Mouse (Mus musculus): ENCODE data around the gene Ndufa8. TPM values are rescaled to one million over a fixed set of nuclear protein-coding genes. Genes with fewer than 3 reads are reported as not detected.

The Ndufa8 gene
- polyA plus RNA-seq, 1 experiment from 2014 or later, result 253 TPM

DNA sequence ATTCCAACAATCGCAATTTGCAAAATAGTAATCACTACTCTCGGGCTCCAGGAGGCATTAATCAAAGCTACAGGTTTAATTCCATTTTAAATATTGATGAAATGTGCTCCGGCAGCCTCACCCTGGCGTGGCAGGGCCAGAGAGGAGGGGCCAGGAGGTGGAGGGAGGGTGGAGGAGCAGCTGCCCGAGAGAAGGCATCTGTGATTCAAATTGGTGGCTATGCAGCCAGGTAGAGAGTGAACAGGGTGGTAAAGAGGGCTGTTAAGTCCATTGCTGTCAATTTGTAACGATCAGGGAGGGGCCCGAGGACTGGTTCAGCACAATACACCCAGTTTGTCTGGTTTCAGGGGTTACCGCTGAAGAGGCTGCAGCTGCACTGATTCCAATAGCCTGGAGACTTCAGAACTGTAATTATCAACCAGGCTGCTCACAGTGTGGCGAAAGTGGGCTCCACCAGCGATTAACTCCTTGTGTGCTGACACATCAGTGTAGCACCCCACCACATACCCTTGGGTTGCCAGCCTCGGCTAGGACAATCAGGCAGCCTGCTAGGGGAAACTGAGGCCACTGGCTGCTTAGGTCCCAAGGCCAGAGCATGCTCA is 28.1 kb upstream of the Ndufa8 start:
- no peak overlapping the region for H3K27ac ChIP-seq (ENCODE audit: low read depth)
- no peak overlapping the region for H3K9ac ChIP-seq (replicated peaks)
- no peak overlapping the region for H3K4me3 ChIP-seq (ENCODE audit: low read depth, low read length)
- H3K4me1 ChIP-seq (ENCODE audit: insufficient read depth), result 0 out of 2 replicates have a peak, but pooled peaks cover 2% of the 10 kb centered on the region
- ATAC-seq (no peak), DNase-seq (no peak)
- 30% methylated on average over 11 of the region's 11 CpGs for WGBS (ENCODE audit: insufficient replicate concordance)
- H3K4me2 ChIP-seq (ENCODE audit: low read depth, low read length), result no peak overlapping the region
- H3K27me3 ChIP-seq (ENCODE audit: insufficient read depth, low read length), result no peaks in the 10 kb centered on the region
- no peaks in the 10 kb centered on the region for H3K36me3 ChIP-seq (replicated peaks; ENCODE audit: insufficient read depth, low read length)
- TF ChIP-seq CTCF (IDR thresholded peaks at IDR 0.05; ENCODE audit: low read depth) (no peak), EP300 (IDR thresholded peaks at IDR 0.05; ENCODE audit: low read depth) (no peak)
- H3K9me3 ChIP-seq (ENCODE audit: low read length), result no peaks in the 10 kb centered on the region

DNA sequence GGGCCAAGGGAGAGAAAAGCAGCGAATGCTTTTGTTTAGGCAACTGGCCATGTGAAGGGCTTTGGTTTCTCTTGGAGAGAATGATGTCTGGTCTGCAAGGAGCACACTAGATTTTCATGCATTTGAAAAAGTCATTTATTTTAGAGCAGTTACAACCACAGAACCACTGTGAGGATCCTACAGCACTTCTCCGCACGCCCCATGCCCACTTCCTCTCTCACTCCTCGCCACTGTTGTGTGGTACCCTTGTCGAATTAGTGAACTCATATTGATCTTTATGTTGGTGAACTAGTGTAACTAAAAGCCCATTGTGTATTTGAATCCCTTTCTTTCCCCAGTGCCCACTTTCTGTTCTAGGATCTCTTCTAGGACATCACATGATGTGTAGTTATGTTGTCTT is 26.0 kb upstream of the Ndufa8 start:
- TF ChIP-seq CTCF (IDR thresholded peaks at IDR 0.05; ENCODE audit: low read depth) (no peak), EP300 (IDR thresholded peaks at IDR 0.05; ENCODE audit: low read depth) (no peak)
- WGBS (ENCODE audit: insufficient replicate concordance), result 58% methylated on average over 5 of the region's 5 CpGs

DNA sequence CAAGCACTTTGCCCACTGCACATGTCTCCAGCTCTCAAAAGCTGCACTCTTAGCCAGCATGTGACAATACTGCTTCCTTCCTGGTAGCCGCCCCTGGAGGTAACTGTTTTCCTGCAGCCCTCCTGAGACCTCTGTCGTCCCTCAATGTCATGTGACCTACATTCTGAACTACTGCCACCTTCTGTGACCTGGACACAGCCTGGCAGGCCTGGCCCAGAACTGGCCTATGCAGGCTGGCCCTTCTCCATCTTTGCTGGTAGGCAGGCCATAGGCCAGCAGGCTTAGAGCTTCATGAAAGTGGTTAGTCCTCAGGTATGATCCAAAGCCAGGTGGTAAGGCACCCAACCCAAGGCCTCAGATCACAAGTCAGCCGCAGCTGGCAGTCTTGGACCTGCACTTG is 24.6 kb upstream of the Ndufa8 start:
- DNase-seq (no peak), ATAC-seq (no peak)
- WGBS (ENCODE audit: insufficient replicate concordance), result 44% methylated on average over 3 of the region's 3 CpGs
- Histone ChIP-seq H3K4me3 (ENCODE audit: low read depth, low read length) (no peak overlapping the region), H3K27me3 (ENCODE audit: insufficient read depth, low read length) (no peaks in the 10 kb centered on the region), H3K9ac (replicated peaks) (no peak overlapping the region), H3K4me1 (ENCODE audit: insufficient read depth) (peaks cover 3% of the 10 kb centered on the region; the same call in 1 of the 2 replicates), H3K36me3 (replicated peaks; ENCODE audit: insufficient read depth, low read length) (no peaks in the 10 kb centered on the region), H3K4me2 (ENCODE audit: low read depth, low read length) (no peak overlapping the region), H3K9me3 (ENCODE audit: low read length) (no peaks in the 10 kb centered on the region), H3K27ac (ENCODE audit: low read depth) (no peak overlapping the region)
- TF ChIP-seq EP300 (IDR thresholded peaks at IDR 0.05; ENCODE audit: low read depth) (no peak), CTCF (IDR thresholded peaks at IDR 0.05; ENCODE audit: low read depth) (no peak)

More for the DNA sequence above, 26.0 kb upstream of the Ndufa8 start:
- Histone ChIP-seq H3K4me2 (ENCODE audit: low read depth, low read length) (no peak overlapping the region), H3K9me3 (ENCODE audit: low read length) (no peaks in the 10 kb centered on the region), H3K4me1 (ENCODE audit: insufficient read depth) (peaks cover 3% of the 10 kb centered on the region; the same call in 1 of the 2 replicates), H3K36me3 (replicated peaks; ENCODE audit: insufficient read depth, low read length) (no peaks in the 10 kb centered on the region), H3K27me3 (ENCODE audit: insufficient read depth, low read length) (no peaks in the 10 kb centered on the region), H3K4me3 (ENCODE audit: low read depth, low read length) (no peak overlapping the region), H3K27ac (ENCODE audit: low read depth) (no peak overlapping the region), H3K9ac (replicated peaks) (no peak overlapping the region)
- ATAC-seq, result no peak
- DNase-seq, result no peak

DNA sequence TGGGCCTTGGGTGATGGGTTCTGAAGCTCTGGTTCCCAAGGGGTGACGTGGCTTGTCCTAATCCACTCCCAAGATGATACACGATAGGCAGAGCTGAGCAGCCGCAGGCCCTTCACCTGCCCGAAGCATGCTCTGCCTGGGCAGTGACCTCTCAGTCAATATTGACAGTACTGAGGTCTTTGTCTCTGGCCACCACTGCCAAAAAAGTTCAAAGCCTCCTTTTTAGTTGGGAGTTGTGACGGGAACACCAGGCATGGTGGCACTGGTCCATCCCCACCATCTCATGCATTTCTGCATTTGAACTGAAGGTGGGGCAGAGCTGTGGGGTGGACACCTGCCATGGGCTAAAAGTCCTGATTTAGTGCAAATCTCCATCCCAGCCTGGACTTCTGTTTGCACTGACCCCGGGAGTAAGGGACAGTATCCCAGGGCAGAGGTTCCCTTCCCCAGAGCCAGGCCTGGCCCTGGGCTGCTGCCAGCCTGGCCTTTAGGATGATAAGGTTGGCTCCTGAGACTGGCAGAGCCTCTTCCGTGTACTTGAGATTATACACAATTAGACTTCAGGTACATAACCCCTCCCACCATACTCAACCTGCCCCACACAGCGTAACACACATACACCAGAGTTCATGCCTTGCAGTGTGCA is 22.6 kb upstream of the Ndufa8 start:
- Histone ChIP-seq H3K4me1 (ENCODE audit: insufficient read depth) (peaks cover 3% of the 10 kb centered on the region; the same call in 1 of the 2 replicates), H3K9ac (replicated peaks) (no peak overlapping the region), H3K36me3 (replicated peaks; ENCODE audit: insufficient read depth, low read length) (no peaks in the 10 kb centered on the region), H3K27ac (ENCODE audit: low read depth) (peak overlapping the region; percentile 71), H3K4me2 (ENCODE audit: low read depth, low read length) (no peak overlapping the region), H3K9me3 (ENCODE audit: low read length) (no peaks in the 10 kb centered on the region), H3K27me3 (ENCODE audit: insufficient read depth, low read length) (no peaks in the 10 kb centered on the region), H3K4me3 (ENCODE audit: low read depth, low read length) (no peak overlapping the region)
- 58% methylated on average over 8 of the region's 8 CpGs for WGBS (ENCODE audit: insufficient replicate concordance)
- 0 out of 2 replicates have a peak, but pooled peaks have one; percentile 9 for TF ChIP-seq EP300 (IDR thresholded peaks at IDR 0.05; ENCODE audit: low read depth)
- peak; percentile 16; the same call in 1 of the 2 replicates for TF ChIP-seq CTCF (IDR thresholded peaks at IDR 0.05; ENCODE audit: low read depth)
- ATAC-seq (peak; percentile 94), DNase-seq (peak; percentile 63)

DNA sequence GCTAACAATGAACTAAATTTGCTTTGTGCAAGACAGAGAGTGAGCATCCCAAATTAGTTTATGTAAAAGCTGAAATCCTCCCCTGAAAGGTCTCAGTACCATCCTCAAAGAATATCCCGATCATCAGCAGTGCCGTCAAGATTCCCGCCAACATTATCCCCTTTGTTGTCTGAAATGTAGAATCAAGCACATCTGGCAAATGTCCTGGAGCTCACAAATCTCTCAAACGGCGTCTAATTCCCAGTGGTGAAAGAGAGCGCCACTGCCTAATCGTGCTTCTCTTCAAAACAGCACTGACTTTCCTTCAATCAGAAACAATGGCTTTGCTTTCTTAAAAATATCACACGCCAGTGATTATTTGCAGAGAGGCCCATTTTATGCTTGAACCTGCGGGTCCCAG is 17.9 kb upstream of the Ndufa8 start:
- H3K4me1 ChIP-seq (ENCODE audit: insufficient read depth), result peaks cover 3% of the 10 kb centered on the region; the same call in 1 of the 2 replicates
- DNase-seq, result no peak

DNA sequence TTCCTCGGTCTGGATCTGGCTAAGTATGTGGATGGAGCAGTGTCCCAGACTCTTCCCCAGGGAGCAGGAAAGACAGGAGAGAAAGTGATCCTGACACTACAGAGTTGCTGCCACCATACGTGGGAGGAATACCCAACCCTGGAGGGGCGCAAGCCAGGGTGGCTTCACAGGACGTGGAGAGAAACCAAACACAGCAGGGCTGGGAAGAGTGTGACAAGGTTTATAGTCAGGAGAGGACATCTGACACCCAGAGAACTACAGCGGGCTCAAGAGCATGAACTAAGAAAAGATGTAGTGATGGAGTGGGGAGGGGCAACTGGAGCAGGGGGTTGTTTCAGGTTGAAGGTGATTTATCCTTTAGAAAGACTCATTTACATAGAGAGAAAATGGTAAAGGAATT is 12.2 kb upstream of the Ndufa8 start:
- no peak for ATAC-seq
- Histone ChIP-seq H3K27ac (ENCODE audit: low read depth) (no peak overlapping the region), H3K9ac (replicated peaks) (no peak overlapping the region), H3K36me3 (replicated peaks; ENCODE audit: insufficient read depth, low read length) (no peaks in the 10 kb centered on the region), H3K27me3 (ENCODE audit: insufficient read depth, low read length) (no peaks in the 10 kb centered on the region), H3K4me1 (ENCODE audit: insufficient read depth) (no peaks in the 10 kb centered on the region), H3K9me3 (ENCODE audit: low read length) (no peaks in the 10 kb centered on the region), H3K4me2 (ENCODE audit: low read depth, low read length) (no peak overlapping the region), H3K4me3 (ENCODE audit: low read depth, low read length) (no peak overlapping the region)
- 65% methylated on average over 5 of the region's 5 CpGs for WGBS (ENCODE audit: insufficient replicate concordance)
- DNase-seq, result no peak
- TF ChIP-seq CTCF (IDR thresholded peaks at IDR 0.05; ENCODE audit: low read depth), result no peak

More for the DNA sequence above, 17.9 kb upstream of the Ndufa8 start:
- Histone ChIP-seq H3K9ac (replicated peaks) (no peak overlapping the region), H3K27ac (ENCODE audit: low read depth) (no peak overlapping the region), H3K36me3 (replicated peaks; ENCODE audit: insufficient read depth, low read length) (no peaks in the 10 kb centered on the region), H3K4me2 (ENCODE audit: low read depth, low read length) (no peak overlapping the region), H3K27me3 (ENCODE audit: insufficient read depth, low read length) (no peaks in the 10 kb centered on the region), H3K4me3 (ENCODE audit: low read depth, low read length) (no peak overlapping the region), H3K9me3 (ENCODE audit: low read length) (no peaks in the 10 kb centered on the region)
- TF ChIP-seq EP300 (IDR thresholded peaks at IDR 0.05; ENCODE audit: low read depth) (no peak), CTCF (IDR thresholded peaks at IDR 0.05; ENCODE audit: low read depth) (no peak)
- ATAC-seq, result no peak
- WGBS (ENCODE audit: insufficient replicate concordance), result 74% methylated on average over 9 of the region's 9 CpGs
